Mouse (Mus musculus) bone marrow, adult 2 months (tissue): ENCODE results near the gene Tmem258. TPM values are rescaled to one million over a fixed set of nuclear protein-coding genes. Genes with fewer than 3 reads are reported as not detected.

Experiments
- H3K27ac ChIP-seq: fragments of 200-500 bp; 2 replicates; pipeline ENCODE4 v1.5.1; 2012; ENCODE audit warnings: low read depth, mild to moderate bottlenecking, control low read depth, inconsistent platforms, low read length; ENCODE audit not compliant: control insufficient read depth, poor library complexity, insufficient read depth
- H3K4me1 ChIP-seq: fragments of 200-500 bp; 2 replicates; pipeline ENCODE4 v1.6.1; 2011; ENCODE audit warnings: low read length; ENCODE audit not compliant: control insufficient read depth, insufficient read depth
- H3K4me3 ChIP-seq: fragments of 200-500 bp; replicated peaks from 2 replicates; pipeline ENCODE3; 2011; ENCODE audit warnings: mild to moderate bottlenecking, low read depth, low read length, control low read depth; ENCODE audit not compliant: control insufficient read depth
- CTCF ChIP-seq: fragments of 200-500 bp; IDR thresholded peaks from 2 replicates; pipeline ENCODE4 v1.5.1; 2011; ENCODE audit warnings: low read length, control low read depth; ENCODE audit not compliant: control insufficient read depth, insufficient read depth
- POLR2A ChIP-seq: fragments of 200-500 bp; IDR thresholded peaks from 2 replicates; pipeline ENCODE4 v1.6.1; 2011; ENCODE audit warnings: low read depth, mild to moderate bottlenecking, control low read depth, low read length, borderline replicate concordance; ENCODE audit not compliant: control insufficient read depth
- WGBS: fragments of 180-500 bp; shearing (Covaris S2); methylation state at CpG from one replicate; pipeline ENCODE4 v1.1.7; 2018; 5-methylcytosine and 5-hydroxymethylcytosine counted together
- polyA plus RNA-seq: library from polyadenylated mRNA; stranded (reverse); fragments of >200 nt; gene quantifications from 2 replicates; pipeline ENCODE4 v1.2.4, GENCODE M21; 2011; ENCODE audit warnings: low replicate concordance; ENCODE audit not compliant: missing spikeins, insufficient read depth, insufficient read length

Tmem258 gene
- polyA plus RNA-seq, 1 experiment: 126 TPM

DNA sequence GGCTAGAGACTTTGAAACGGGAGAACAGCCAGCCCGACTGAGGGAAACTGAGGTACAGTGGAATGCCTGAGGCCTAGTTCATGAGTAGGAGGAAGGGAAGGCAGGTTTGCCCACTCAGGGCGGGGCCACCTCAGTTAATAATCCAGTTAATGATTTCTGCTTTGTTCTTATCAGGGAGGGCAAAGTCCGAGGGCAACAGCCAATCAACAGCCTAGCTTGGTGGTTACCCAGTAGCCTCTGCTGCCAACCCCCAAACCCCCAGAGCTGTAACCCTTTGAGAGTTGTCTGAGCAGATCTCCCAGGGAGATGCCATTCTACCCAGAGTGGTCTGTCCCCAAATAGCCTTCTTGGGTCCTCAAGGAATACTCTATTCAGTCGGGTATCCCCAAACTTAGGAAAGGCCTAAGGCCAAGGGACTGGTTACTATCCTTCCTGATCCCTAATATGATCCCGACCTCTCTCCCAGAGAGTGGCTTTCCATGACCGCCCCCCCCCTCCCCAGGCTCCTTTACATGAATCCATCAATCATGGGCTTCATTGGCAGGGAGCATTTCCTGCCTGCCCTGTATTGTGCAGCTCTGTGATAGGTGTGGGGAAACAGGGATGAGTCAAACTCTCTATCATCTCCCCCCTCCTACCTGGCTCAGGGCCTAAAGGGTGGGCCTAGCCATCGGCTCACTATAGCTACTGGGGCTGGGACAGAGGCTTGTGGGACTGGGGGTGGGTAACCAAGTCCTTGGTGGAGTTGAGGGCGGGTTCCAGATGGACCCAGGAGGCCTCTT lies 32.2 kb downstream of the Tmem258 start:
- no peaks in the 10 kb centered on the region; the same call in 1 of the 2 replicates for H3K4me1 ChIP-seq
- TF ChIP-seq POLR2A (no peak), CTCF (no peak)
- no peak overlapping the region for H3K4me3 ChIP-seq
- H3K27ac ChIP-seq: no peak overlapping the region
- 76% methylated on average over 9 of the region's 9 CpGs for WGBS

DNA sequence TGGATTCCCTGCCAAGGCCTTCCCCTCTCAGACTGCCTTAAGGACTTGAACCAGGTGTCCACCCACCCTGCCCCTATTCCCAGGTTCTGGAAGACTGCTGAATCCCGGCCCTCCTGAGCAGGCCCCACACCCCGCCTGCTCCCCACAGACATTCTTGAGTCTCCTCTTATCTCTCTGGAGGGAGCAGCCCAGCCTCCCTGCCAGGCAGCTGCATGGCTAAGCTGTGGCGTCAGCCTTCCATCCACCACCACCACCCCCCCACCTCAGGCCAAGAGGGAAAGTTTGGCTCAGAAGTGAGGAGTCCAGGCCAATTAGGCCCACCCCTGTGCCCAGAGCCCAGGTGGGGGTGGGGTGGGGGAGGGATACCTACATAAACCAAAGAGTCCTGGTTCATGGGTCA lies 34.7 kb downstream of the Tmem258 start:
- Histone ChIP-seq H3K4me1 (no peaks in the 10 kb centered on the region; the same call in 1 of the 2 replicates), H3K4me3 (no peak overlapping the region), H3K27ac (no peak overlapping the region)
- 52% methylated on average over 3 of the region's 3 CpGs for WGBS
- TF ChIP-seq POLR2A (no peak), CTCF (no peak)

DNA sequence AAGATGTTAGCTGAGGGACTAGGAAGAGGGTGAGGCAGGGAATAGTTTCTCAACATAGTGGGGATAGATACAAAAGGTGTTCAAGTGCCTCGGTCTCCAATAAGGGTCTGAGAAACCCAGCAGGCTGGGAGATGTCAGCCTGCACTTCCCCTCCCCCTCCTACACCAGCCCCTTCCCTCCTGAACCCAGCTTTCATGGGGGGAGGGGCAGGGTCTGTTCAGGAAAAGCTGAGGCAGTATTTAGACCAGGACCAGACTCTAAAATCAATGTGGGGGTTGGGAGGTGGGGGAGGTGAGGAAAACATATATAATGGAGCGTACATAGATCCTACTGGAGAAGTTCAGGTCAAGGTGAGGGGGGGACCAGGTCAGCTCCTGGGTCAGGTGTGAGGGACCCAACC lies 35.6 kb downstream of the Tmem258 start:
- Histone ChIP-seq H3K4me3 (no peak overlapping the region), H3K27ac (no peak overlapping the region), H3K4me1 (no peaks in the 10 kb centered on the region; the same call in 1 of the 2 replicates)
- TF ChIP-seq POLR2A (no peak), CTCF (no peak)
- WGBS: 66% methylated on average over 2 of the region's 2 CpGs

DNA sequence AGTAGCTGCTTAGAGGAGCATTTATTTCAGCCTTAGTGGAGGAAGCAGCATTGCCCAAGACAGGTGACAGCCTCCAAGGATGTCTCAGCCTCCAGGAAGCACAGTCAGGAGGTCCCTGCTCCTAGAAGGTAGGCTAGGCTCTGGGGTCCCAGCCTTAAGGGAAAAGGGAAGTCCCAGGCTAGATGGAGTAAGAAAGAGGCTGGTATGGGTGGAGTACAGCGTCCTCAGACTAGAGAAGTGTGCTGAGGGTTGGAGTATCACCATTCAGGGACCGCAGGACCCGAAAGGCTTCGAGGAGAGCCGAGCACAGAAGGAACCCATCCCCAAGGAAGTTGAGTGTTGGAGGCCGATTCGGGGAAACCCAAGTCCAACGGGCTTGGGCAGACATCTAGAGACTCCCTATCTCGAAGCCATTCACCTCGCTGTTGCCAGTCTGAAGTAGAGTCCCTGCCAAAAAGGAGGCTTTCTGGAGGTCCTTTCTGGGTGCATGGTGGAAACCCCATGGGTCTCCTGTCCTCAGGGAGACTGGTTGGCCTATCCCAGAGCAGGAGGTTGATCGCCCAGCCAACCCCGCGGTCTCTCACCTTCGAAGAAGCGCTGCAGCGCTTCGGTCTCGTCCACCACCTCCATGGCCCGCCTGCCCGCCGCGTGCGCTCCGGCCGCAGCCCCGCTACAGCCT lies 36.3 kb downstream of the Tmem258 start:
- no peak for TF ChIP-seq CTCF
- Histone ChIP-seq H3K27ac (no peak overlapping the region), H3K4me3 (no peak overlapping the region), H3K4me1 (no peaks in the 10 kb centered on the region; the same call in 1 of the 2 replicates)
- 2% methylated on average over 26 of the region's 26 CpGs for WGBS

DNA sequence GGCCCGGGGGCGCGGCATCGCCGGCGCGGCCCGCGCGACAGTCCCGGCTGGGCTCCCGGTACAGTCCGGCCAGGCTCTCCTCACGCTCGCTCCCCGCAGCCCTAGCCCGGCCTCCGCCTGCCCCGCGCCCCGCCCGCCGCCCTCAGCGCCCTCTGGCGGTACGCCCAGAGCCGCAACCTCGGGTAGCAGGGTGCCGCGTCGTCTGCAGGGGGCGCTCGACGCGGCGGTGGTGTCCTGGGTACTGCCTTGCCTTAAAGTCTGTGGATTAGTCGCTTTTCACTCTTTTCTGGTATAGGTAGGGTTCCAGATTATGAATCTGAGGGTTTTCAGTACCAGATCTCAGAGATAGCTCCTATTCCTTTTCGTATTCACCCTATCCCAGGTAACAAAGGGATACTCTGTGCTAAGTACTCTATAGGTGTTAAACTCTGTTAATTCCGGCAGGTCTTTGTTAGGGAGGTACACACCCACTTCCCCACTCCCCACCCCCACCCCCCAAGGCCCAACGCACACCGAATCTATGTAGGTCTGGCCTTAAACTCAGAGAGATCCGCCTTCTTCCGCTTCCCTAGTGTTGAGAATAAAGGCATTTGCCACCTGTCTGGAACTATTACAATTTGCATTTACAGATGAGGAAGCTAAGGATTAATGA lies 37.0 kb downstream of the Tmem258 start, which contains the start of gene Myrf:
Myrf (minus strand) TSS at position 95 of the 652 bp plus-strand sequence.
- TF ChIP-seq CTCF: peak; percentile 84
- TF ChIP-seq POLR2A: no peak
- 9% methylated on average over 43 of the region's 43 CpGs for WGBS
- no peaks in the 10 kb centered on the region; the same call in 1 of the 2 replicates for H3K4me1 ChIP-seq
- no peak within 1 kb of the TSS for H3K4me3 ChIP-seq
- H3K27ac ChIP-seq: no peak within 1 kb of the TSS

DNA sequence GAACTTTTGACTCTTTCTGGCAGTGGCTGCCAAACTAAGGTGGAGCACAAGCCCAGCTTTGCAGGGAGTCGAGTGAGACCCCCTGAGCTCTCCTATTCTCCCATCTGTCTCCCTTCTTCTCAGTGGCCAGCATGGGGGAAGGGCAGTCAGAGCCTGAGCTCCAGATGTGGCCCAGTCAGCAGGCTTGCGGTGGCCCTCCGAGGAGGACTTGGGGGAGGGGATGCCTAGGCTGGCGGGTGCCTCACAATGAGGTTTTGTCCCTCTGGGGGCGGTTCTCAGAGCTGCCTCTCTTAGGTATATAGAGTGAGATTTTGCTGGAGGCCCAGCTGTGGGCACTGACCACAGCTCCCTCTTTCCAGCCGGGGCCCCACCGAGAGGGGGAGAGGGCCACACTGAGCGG lies 39.1 kb downstream of the Tmem258 start:
- Histone ChIP-seq H3K4me1 (no peaks in the 10 kb centered on the region; the same call in 1 of the 2 replicates), H3K4me3 (no peak overlapping the region), H3K27ac (no peak overlapping the region)
- TF ChIP-seq POLR2A (no peak), CTCF (no peak)
- 58% methylated on average over 8 of the region's 8 CpGs for WGBS

DNA sequence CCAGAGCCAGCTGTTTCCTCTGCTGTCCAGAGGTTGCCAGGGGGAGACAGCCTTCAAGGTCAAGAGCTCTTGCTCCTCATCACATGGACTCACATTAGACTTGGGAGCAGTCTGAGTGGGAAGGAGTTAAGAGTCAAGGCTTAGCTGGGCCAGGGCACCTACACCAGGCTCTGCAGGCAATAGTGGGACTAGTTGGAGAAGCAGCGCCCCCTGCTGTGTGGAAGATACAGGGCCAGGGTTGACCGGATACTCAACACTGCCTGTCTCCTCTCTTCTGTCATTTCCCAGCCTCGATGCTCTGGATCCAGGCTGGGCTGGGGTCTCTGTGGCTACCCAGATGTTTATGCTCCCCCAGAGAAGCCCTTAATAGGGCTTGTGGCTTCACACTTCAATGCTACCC lies 40.4 kb downstream of the Tmem258 start:
- Histone ChIP-seq H3K4me1 (no peaks in the 10 kb centered on the region; the same call in 1 of the 2 replicates), H3K27ac (no peak overlapping the region), H3K4me3 (no peak overlapping the region)
- 24% methylated on average over 3 of the region's 3 CpGs for WGBS
- TF ChIP-seq CTCF (peak; percentile 57), POLR2A (no peak)

GRCm38 (mm10) chr19:10247165-10247564 lies 43.4 kb downstream of the Tmem258 start:
- WGBS: 18% methylated on average over 6 of the region's 6 CpGs
- no peak overlapping the region for H3K27ac ChIP-seq
- no peak overlapping the region for H3K4me3 ChIP-seq
- TF ChIP-seq CTCF (no peak), POLR2A (no peak)
- H3K4me1 ChIP-seq: no peaks in the 10 kb centered on the region
